Mouse (Mus musculus): ENCODE results near the gene Alkbh5.
A peak's percentile ranks its signal among the peaks of the same experiment; 100 is the strongest.

DNA sequence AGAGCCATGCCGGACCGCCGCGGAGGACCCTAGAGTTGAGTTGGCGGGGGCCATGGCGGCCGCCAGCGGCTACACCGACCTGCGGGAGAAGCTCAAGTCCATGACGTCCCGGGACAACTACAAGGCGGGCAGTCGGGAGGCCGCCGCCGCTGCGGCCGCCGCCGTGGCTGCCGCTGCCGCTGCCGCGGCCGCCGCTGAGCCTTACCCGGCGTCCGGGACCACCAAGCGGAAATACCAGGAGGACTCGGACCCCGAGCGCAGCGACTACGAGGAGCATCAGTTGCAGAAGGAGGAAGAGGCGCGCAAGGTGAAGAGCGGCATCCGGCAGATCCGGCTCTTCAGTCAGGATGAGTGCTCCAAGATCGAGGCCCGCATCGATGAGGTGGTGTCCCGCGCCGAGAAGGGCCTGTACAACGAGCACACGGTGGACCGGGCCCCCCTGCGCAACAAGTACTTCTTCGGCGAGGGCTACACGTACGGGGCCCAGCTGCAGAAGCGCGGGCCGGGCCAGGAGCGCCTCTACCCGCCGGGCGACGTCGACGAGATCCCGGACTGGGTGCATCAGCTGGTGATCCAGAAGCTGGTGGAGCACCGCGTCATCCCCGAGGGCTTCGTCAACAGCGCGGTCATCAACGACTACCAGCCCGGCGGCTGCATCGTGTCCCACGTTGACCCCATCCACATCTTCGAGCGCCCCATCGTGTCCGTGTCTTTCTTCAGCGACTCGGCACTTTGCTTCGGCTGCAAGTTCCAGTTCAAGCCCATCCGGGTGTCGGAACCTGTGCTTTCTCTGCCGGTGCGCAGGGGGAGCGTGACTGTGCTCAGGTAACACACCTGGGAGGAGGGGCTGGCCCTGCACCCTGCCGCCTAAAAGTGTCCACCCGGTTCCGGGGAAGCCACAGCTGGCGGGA is 2.4 kb downstream of the Alkbh5 start:
- TF ChIP-seq CTCF (conservative IDR thresholded peaks at IDR 0.05 in 1 of 2, IDR thresholded peaks at IDR 0.05 in 1 of 2; ENCODE audit: low read depth in 2 of 2, low read length in 2 of 2) = no peak
- no peak; the same call in 1 of the 2 replicates for TF ChIP-seq SIN3A (IDR thresholded peaks at IDR 0.05; ENCODE audit: low read length)
- TF ChIP-seq UBTF (IDR thresholded peaks at IDR 0.05; ENCODE audit: low read depth, low read length) = peak; percentile 86
- no peak for TF ChIP-seq POLR2A (IDR thresholded peaks at IDR 0.05; ENCODE audit: low read depth, low read length)
- TF ChIP-seq MAX (IDR thresholded peaks at IDR 0.05; ENCODE audit: low read length) = no peak
- TF ChIP-seq USF1 (IDR thresholded peaks at IDR 0.05; ENCODE audit: low read depth, low read length) = no peak

Data from CH12.LX (cell line).